Mouse (Mus musculus): ENCODE results near the gene Ugt1a10.

GRCm38 (mm10) chr1:88245881-88246280 lies 190.7 kb downstream of the Ugt1a10 start:
- no peak for TF ChIP-seq CTCF (conservative IDR thresholded peaks at IDR 0.05; ENCODE audit: insufficient read depth, insufficient read length, low read depth, low read length)
- TF ChIP-seq POLR2A (IDR thresholded peaks at IDR 0.05; ENCODE audit: low read depth, low read length) = no peak

Measured in kidney, adult 2 months (tissue).